Comparison of ENCODE assay signal across 18 mouse cellular contexts in the genomic region with DNA sequence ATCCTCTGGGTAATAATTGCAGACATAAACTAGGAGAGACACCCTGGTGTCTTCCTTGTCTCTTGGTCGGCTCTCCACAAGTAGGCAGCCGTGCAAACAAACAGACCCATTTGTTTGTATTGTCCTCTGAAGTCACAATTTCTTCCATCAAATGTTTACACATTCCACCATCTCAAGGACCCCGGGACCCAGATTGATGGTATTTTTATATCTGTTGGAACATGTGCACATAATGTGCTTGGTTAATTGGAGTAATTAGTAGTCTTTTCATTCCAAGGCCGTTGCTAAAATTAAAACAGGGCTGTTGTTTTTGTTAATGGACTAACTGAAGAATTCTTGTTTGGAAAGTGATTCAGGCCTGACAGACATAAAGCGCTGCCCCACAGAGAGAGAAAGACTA.
"Had no signal": no experiment of that assay in that cellular context is flagged by ENCODE, and none has a peak within 500 bp of the region (broad histone marks: within the 10 kb centered on the region; RNA-seq: fewer than 3 reads in every experiment).

No protein-coding gene starts in this region.

- H3K9me3 ChIP-seq: midbrain, embryonic 10.5 days; midbrain, embryonic 12.5 days; neural tube, embryonic 13.5 days; neural tube, embryonic 15.5 days had no signal

- DNase-seq: lung, adult 18-20 months; lung, embryonic 14.5 days; lung, postnatal 10 days; lung, postnatal 4 days; midbrain, embryonic 14.5 days; right cerebral cortex, adult 18-20 months; right cerebral cortex, postnatal 25 days; right cerebral cortex, postnatal 4 days; spleen, adult 18-20 months; thymus, adult 18-20 months; thymus, postnatal 14 days; thymus, postnatal 36 days had no signal

- ATAC-seq: midbrain, embryonic 16.5 days had no signal

- H3K4me2 ChIP-seq: lung, embryonic 14.5 days; midbrain, embryonic 12.5 days; neural tube, embryonic 13.5 days; neural tube, embryonic 15.5 days had no signal

- H3K9ac ChIP-seq: lung, embryonic 14.5 days; midbrain, embryonic 12.5 days; neural tube, embryonic 13.5 days; neural tube, embryonic 15.5 days had no signal

- H3K27me3 ChIP-seq: midbrain, embryonic 12.5 days; neural tube, embryonic 13.5 days; neural tube, embryonic 15.5 days had no signal

- H3K27ac ChIP-seq: midbrain, embryonic 10.5 days; midbrain, embryonic 12.5 days; neural tube, embryonic 13.5 days; neural tube, embryonic 15.5 days had no signal

- H3K4me1 ChIP-seq: midbrain, embryonic 10.5 days; midbrain, embryonic 12.5 days; neural tube, embryonic 15.5 days had no signal

- H3K36me3 ChIP-seq: midbrain, embryonic 10.5 days; midbrain, embryonic 12.5 days; neural tube, embryonic 13.5 days; neural tube, embryonic 15.5 days had no signal

- H3K4me3 ChIP-seq: midbrain, embryonic 10.5 days; midbrain, embryonic 12.5 days; myocyte; neural tube, embryonic 13.5 days; neural tube, embryonic 15.5 days had no signal
